Mouse (Mus musculus) ES-Bruce4 (cell line): ENCODE data around the gene Whrn.

ENCODE experiments used
- CTCF ChIP-seq: IDR thresholded peaks from one replicate; pipeline ENCODE4 v1.8.1; 2011; ENCODE audit warnings: low read depth, low read length
- EP300 ChIP-seq: IDR thresholded peaks from 2 replicates; pipeline ENCODE4 v1.6.1; 2011; ENCODE audit warnings: low read depth, low read length; ENCODE audit not compliant: insufficient read depth
- POLR2A ChIP-seq: IDR thresholded peaks from one replicate; pipeline ENCODE4 v1.8.1; 2011; ENCODE audit warnings: low read length; ENCODE audit not compliant: insufficient read depth

GRCm38 (mm10) chr4:63400541-63401306 lies 95.1 kb downstream of the Whrn start:
- TF ChIP-seq EP300 (no peak), CTCF (no peak), POLR2A (no peak)
